Mouse (Mus musculus) hindbrain, embryonic 11.5 days (tissue): ENCODE data around the gene Sarm1. TPM values are rescaled to one million over a fixed set of nuclear protein-coding genes. Genes with fewer than 3 reads are reported as not detected.

Experiments
- ATAC-seq: fragments of 200-750 bp; cut with Nextera tagmentation; 2 replicates; pipeline ENCODE4 v1.8.0; 2017; ENCODE audit warnings: mild to moderate bottlenecking, moderate TSS enrichment, moderate library complexity; ENCODE audit not compliant: low FRiP score
- DNase-seq: peaks from one replicate; pipeline ENCODE4 v3.0.0-alpha.2; 2015; ENCODE audit warnings: low spot score
- H3K27ac ChIP-seq: fragments of 300-500 bp; sonication (generic); 2 replicates; pipeline ENCODE4 v1.5.1; 2014; ENCODE audit warnings: mild to moderate bottlenecking, low read depth, low read length
- H3K27me3 ChIP-seq: fragments of 300-500 bp; sonication (generic); 2 replicates; pipeline ENCODE4 v1.6.1; 2014; ENCODE audit warnings: mild to moderate bottlenecking, low read length, moderate library complexity, mixed read lengths; ENCODE audit not compliant: control insufficient read depth, insufficient read depth
- H3K36me3 ChIP-seq: fragments of 300-500 bp; sonication (generic); 2 replicates; pipeline ENCODE4 v1.6.1; 2014; ENCODE audit warnings: mild to moderate bottlenecking, low read length, moderate library complexity, mixed read lengths; ENCODE audit not compliant: control insufficient read depth, insufficient read depth
- H3K4me1 ChIP-seq: fragments of 300-500 bp; sonication (generic); replicated peaks from 2 replicates; pipeline ENCODE4 v1.6.1; 2014; ENCODE audit warnings: low read length, mixed read lengths; ENCODE audit not compliant: control insufficient read depth, insufficient read depth
- H3K4me2 ChIP-seq: fragments of 300-500 bp; sonication (generic); replicated peaks from 2 replicates; pipeline ENCODE4 v1.6.1; 2014; ENCODE audit warnings: mild to moderate bottlenecking, low read depth, low read length
- H3K4me3 ChIP-seq: fragments of 300-500 bp; sonication (generic); 2 replicates; pipeline ENCODE4 v1.5.1; 2014; ENCODE audit warnings: low read depth, low read length
- H3K9ac ChIP-seq: fragments of 300-500 bp; sonication (generic); 2 replicates; pipeline ENCODE4 v1.6.1; 2014; ENCODE audit warnings: low read depth, low read length
- H3K9me3 ChIP-seq: fragments of 300-500 bp; sonication (generic); 2 replicates; pipeline ENCODE4 v1.6.1; 2016; ENCODE audit warnings: low read length; ENCODE audit not compliant: control insufficient read depth
- WGBS: fragments of 180-500 bp; shearing (Covaris S2); extraction: QIAGEN DNeasy Blood & Tissue Kit; methylation state at CpG from one replicate; pipeline ENCODE4 v1.1.7; 2014; 5-methylcytosine and 5-hydroxymethylcytosine counted together
- polyA plus RNA-seq: library from polyadenylated mRNA; unstranded; fragments of >200 nt; fragmentation: Nextera tagmentation; extraction: Ambion mirVana; gene quantifications from 2 replicates; pipeline ENCODE4 v1.2.1, GENCODE M21; 2014

The Sarm1 gene
- polyA plus RNA-seq, 1 experiment from 2014 or later, result 16.3 TPM

GRCm38 (mm10) chr11:78500623-78501202 lies 3.2 kb upstream of the Sarm1 start:
- H3K4me3 ChIP-seq, result no peak overlapping the region
- ATAC-seq (no peak), DNase-seq (no peak)
- peaks cover 8% of the 10 kb centered on the region for H3K27me3 ChIP-seq
- H3K4me1 ChIP-seq, result no peaks in the 10 kb centered on the region
- H3K4me2 ChIP-seq, result no peak overlapping the region
- H3K27ac ChIP-seq, result no peak overlapping the region
- H3K9ac ChIP-seq, result no peak overlapping the region
- no peaks in the 10 kb centered on the region for H3K36me3 ChIP-seq
- 83% methylated on average over 9 of the region's 9 CpGs for WGBS
- no peaks in the 10 kb centered on the region for H3K9me3 ChIP-seq

GRCm38 (mm10) chr11:78499543-78499942 lies 2.0 kb upstream of the Sarm1 start:
- Histone ChIP-seq H3K27ac (no peak overlapping the region; the same call in 1 of the 2 replicates), H3K27me3 (peaks cover 10% of the 10 kb centered on the region), H3K4me2 (peak overlapping the region; percentile 14; the same call in 1 of the 2 replicates), H3K9me3 (no peaks in the 10 kb centered on the region), H3K9ac (0 out of 2 replicates have a peak overlapping the region, but pooled peaks have one; percentile 11), H3K4me1 (no peaks in the 10 kb centered on the region), H3K4me3 (no peak overlapping the region), H3K36me3 (no peaks in the 10 kb centered on the region)
- 53% methylated on average over 16 of the region's 16 CpGs for WGBS
- no peak for DNase-seq
- ATAC-seq, result no peak

- H3K4me1 ChIP-seq, result no peaks in the 10 kb centered on the region
- ATAC-seq (no peak), DNase-seq (no peak)
- peak within 1 kb of the TSS; percentile 60 for H3K4me3 ChIP-seq
- peaks cover 10% of the 10 kb centered on the region for H3K27me3 ChIP-seq
- 51% methylated on average over 7 of the region's 7 CpGs for whole genome bisulfite sequencing
- peak within 1 kb of the TSS; percentile 76 for H3K4me2 ChIP-seq
- H3K9ac ChIP-seq, result peak within 1 kb of the TSS; percentile 64; the same call in 1 of the 2 replicates
- no peaks in the 10 kb centered on the region for H3K36me3 ChIP-seq
- no peaks in the 10 kb centered on the region for H3K9me3 ChIP-seq
- peak within 1 kb of the TSS; percentile 61 for H3K27ac ChIP-seq
These were observed 1.4 kb upstream of the Sarm1 start, which contains the start of gene Vtn for GRCm38 (mm10) chr11:78499004-78499403. Gene Vtn (plus strand): TSS chr11:78499091.

GRCm38 (mm10) chr11:78497071-78497541 lies 448 bp downstream of the Sarm1 start:
- Histone ChIP-seq H3K4me3 (peak overlapping the region; percentile 60), H3K4me2 (peak overlapping the region; percentile 76), H3K4me1 (no peaks in the 10 kb centered on the region), H3K9me3 (no peaks in the 10 kb centered on the region), H3K9ac (peak overlapping the region; percentile 64), H3K27ac (peak overlapping the region; percentile 80), H3K27me3 (peaks cover 10% of the 10 kb centered on the region), H3K36me3 (no peaks in the 10 kb centered on the region)
- WGBS, result under 1% methylated on average over 44 of the region's 44 CpGs
- DNase-seq (peak; percentile 66), ATAC-seq (peak; percentile 79)

DNA sequence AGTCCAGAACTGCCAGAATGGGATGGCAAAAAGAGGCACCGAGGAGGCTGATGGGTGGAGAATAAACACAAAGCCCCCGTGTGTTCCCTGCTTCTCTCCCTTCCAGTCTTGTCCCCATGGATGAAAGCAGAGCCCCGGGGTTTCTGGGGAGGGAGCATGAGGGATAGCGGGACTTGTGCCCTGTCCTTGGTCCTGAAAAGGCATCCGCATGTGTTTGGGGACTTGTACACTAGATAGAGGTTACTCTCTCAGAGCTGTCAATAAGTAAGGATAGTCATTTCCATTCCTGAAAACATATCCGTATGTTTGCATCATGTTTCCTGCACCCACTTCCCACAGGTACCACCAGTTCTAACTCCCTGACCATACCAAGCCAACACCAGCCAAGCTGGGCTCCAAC lies 1.6 kb downstream of the Sarm1 start:
- ATAC-seq, result no peak
- DNase-seq, result peak; percentile 53
- H3K27ac ChIP-seq, result no peak overlapping the region
- 0 out of 2 replicates have a peak, but pooled peaks cover 3% of the 10 kb centered on the region for H3K4me1 ChIP-seq
- 0 out of 2 replicates have a peak overlapping the region, but pooled peaks have one; percentile 23 for H3K9ac ChIP-seq
- H3K27me3 ChIP-seq, result peaks cover 20% of the 10 kb centered on the region
- WGBS, result 4% methylated on average over 6 of the region's 6 CpGs
- no peaks in the 10 kb centered on the region for H3K9me3 ChIP-seq
- H3K4me2 ChIP-seq, result peak overlapping the region; percentile 76
- H3K36me3 ChIP-seq, result no peaks in the 10 kb centered on the region
- H3K4me3 ChIP-seq, result no peak overlapping the region

GRCm38 (mm10) chr11:78490781-78491241 lies 6.7 kb downstream of the Sarm1 start:
- no peaks in the 10 kb centered on the region for H3K36me3 ChIP-seq
- peaks cover 50% of the 10 kb centered on the region for H3K27me3 ChIP-seq
- ATAC-seq, result 0 out of 2 replicates have a peak, but pooled peaks have one; percentile 54
- H3K27ac ChIP-seq, result no peak overlapping the region
- H3K4me1 ChIP-seq, result 0 out of 2 replicates have a peak, but pooled peaks cover 7% of the 10 kb centered on the region
- DNase-seq, result peak; percentile 75
- peak overlapping the region; percentile 23; the same call in 1 of the 2 replicates for H3K9ac ChIP-seq
- WGBS, result 12% methylated on average over 46 of the region's 48 CpGs
- H3K4me2 ChIP-seq, result peak overlapping the region; percentile 43
- H3K4me3 ChIP-seq, result peak overlapping the region; percentile 22; the same call in 1 of the 2 replicates
- H3K9me3 ChIP-seq, result no peaks in the 10 kb centered on the region

GRCm38 (mm10) chr11:78488168-78488567 lies 9.4 kb downstream of the Sarm1 start:
- no peak overlapping the region for H3K27ac ChIP-seq
- no peak overlapping the region for H3K4me2 ChIP-seq
- peak; percentile 85 for DNase-seq
- H3K4me1 ChIP-seq, result 0 out of 2 replicates have a peak, but pooled peaks cover 7% of the 10 kb centered on the region
- no peaks in the 10 kb centered on the region for H3K9me3 ChIP-seq
- no peak overlapping the region for H3K9ac ChIP-seq
- ATAC-seq, result no peak
- WGBS, result 7% methylated on average over 8 of the region's 8 CpGs
- H3K4me3 ChIP-seq, result no peak overlapping the region
- H3K27me3 ChIP-seq, result peaks cover 48% of the 10 kb centered on the region
- no peaks in the 10 kb centered on the region for H3K36me3 ChIP-seq

DNA sequence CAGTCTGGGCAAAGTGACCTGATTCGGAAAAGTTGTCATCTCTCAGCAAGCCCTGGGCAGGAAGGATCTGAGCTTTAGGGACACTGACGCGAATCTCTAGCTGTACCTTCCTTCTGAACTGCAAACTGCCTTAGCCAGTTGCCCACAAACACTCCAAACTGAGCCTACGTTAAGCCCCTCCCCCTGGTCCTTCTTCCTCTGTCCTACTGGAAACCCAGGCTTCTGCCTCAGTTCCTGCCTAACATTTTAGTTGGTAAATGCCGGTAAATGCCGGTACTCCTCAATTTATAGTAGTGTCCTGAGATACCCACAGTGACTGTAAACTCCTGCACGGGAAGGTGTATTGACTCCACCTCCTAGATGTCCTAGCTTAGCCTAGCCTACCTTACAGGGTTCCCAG lies 13.9 kb downstream of the Sarm1 start:
- 59% methylated on average over 7 of the region's 7 CpGs for WGBS
- no peak overlapping the region for H3K9ac ChIP-seq

GRCm38 (mm10) chr11:78475289-78475688 lies 22.3 kb downstream of the Sarm1 start:
- H3K4me1 ChIP-seq, result no peaks in the 10 kb centered on the region
- 86% methylated on average over 3 of the region's 3 CpGs for WGBS
- H3K27ac ChIP-seq, result no peak overlapping the region
- no peaks in the 10 kb centered on the region for H3K27me3 ChIP-seq
- no peak for DNase-seq
- H3K4me2 ChIP-seq, result no peak overlapping the region
- no peak overlapping the region for H3K9ac ChIP-seq
- no peak for ATAC-seq
- H3K9me3 ChIP-seq, result no peaks in the 10 kb centered on the region
- no peak overlapping the region for H3K4me3 ChIP-seq
- no peaks in the 10 kb centered on the region for H3K36me3 ChIP-seq

More for the DNA sequence above, 13.9 kb downstream of the Sarm1 start:
- no peak overlapping the region for H3K27ac ChIP-seq
- peaks cover 19% of the 10 kb centered on the region for H3K27me3 ChIP-seq
- H3K36me3 ChIP-seq, result no peaks in the 10 kb centered on the region
- ATAC-seq (no peak), DNase-seq (no peak)
- H3K9me3 ChIP-seq, result no peaks in the 10 kb centered on the region
- no peak overlapping the region for H3K4me2 ChIP-seq
- no peaks in the 10 kb centered on the region for H3K4me1 ChIP-seq
- no peak overlapping the region for H3K4me3 ChIP-seq
